Mouse (Mus musculus): ENCODE results near the gene Syt17. TPM values are rescaled to one million over a fixed set of nuclear protein-coding genes. Genes with fewer than 3 reads are reported as not detected.

The Syt17 gene
- polyA plus RNA-seq, 2 experiments: 0.13 TPM

- no peaks in the 10 kb centered on the region for H3K36me3 ChIP-seq (replicated peaks; ENCODE audit: control insufficient read depth, insufficient read depth, low read depth)
- DNase-seq (ENCODE audit: low read depth in 3 of 3, low spot score in 3 of 3) (no peak), ATAC-seq (ENCODE audit: insufficient read depth) (no peak)
- H3K27ac ChIP-seq: no peak overlapping the region
- no peak overlapping the region for H3K4me3 ChIP-seq (ENCODE audit: insufficient read depth in 1 of 2, low read depth in 2 of 2, low read length in 2 of 2)
- TF ChIP-seq CTCF (IDR thresholded peaks at IDR 0.05; ENCODE audit: low read depth): no peak
- TF ChIP-seq EP300 (IDR thresholded peaks at IDR 0.05; ENCODE audit: low read depth): no peak
- no peaks in the 10 kb centered on the region for H3K9me3 ChIP-seq (ENCODE audit: control insufficient read depth, low read length)
- no peak overlapping the region for H3K4me2 ChIP-seq (ENCODE audit: low read depth)
- H3K9ac ChIP-seq (replicated peaks): no peak overlapping the region
- WGBS (ENCODE audit: insufficient replicate concordance): 37% methylated on average over 2 of the region's 2 CpGs
- H3K27me3 ChIP-seq (ENCODE audit: control insufficient read depth, insufficient read depth, low read length): no peaks in the 10 kb centered on the region
- H3K4me1 ChIP-seq (replicated peaks; ENCODE audit: control insufficient read depth in 2 of 2, insufficient read depth in 2 of 2, low read length in 1 of 2): no peaks in the 10 kb centered on the region
Measured at GRCm38 (mm10) chr7:118428937-118429336, 19.1 kb downstream of the Syt17 start.

DNA sequence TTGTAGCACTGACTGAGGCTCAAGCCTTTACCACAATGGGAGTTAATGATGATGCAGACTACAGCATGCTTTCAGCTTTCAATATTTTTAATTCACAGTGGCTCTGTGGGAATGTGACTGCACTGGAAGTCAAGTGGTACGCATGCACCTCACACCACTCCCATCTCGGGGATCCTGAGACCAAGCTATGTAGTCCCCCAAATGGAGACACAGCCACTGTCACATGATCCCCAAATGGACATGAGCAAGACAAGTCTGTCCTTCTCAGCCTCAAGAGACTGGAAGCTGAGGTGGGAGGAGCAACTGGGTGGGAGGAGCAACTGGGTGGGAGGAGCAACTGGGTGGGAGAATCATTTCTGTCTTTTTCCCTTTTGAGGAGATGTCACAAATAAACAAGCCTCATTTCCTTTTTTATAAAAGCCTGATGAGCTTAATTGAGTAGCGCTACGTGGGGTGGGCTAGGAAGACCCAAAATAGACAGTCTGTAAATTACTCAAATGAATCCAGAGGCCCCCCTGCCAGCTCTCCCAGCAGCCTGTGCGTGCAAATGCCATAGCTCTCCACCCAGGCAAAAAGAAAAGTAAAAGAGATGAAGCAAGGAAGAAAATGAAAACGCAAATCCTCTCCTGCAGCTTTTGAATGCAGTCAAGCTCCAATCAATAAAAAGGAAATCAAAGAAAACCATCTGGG lies 28.4 kb downstream of the Syt17 start:
- no peaks in the 10 kb centered on the region for H3K36me3 ChIP-seq (replicated peaks; ENCODE audit: control insufficient read depth, insufficient read depth, low read depth)
- no peak overlapping the region for H3K4me2 ChIP-seq (ENCODE audit: low read depth)
- H3K27ac ChIP-seq: no peak overlapping the region
- DNase-seq (ENCODE audit: low read depth in 3 of 3, low spot score in 3 of 3): no peak
- no peak overlapping the region for H3K9ac ChIP-seq (replicated peaks)
- no peaks in the 10 kb centered on the region for H3K4me1 ChIP-seq (replicated peaks; ENCODE audit: control insufficient read depth in 2 of 2, insufficient read depth in 2 of 2, low read length in 1 of 2)
- 48% methylated on average over 6 of the region's 6 CpGs for WGBS (ENCODE audit: insufficient replicate concordance)
- no peak for ATAC-seq (ENCODE audit: insufficient read depth)
- no peaks in the 10 kb centered on the region for H3K27me3 ChIP-seq (ENCODE audit: control insufficient read depth, insufficient read depth, low read length)
- H3K4me3 ChIP-seq (ENCODE audit: insufficient read depth in 1 of 2, low read depth in 2 of 2, low read length in 2 of 2): no peak overlapping the region
- no peak for TF ChIP-seq EP300 (IDR thresholded peaks at IDR 0.05; ENCODE audit: low read depth)
- TF ChIP-seq CTCF (IDR thresholded peaks at IDR 0.05; ENCODE audit: low read depth): no peak
- H3K9me3 ChIP-seq (ENCODE audit: control insufficient read depth, low read length): no peaks in the 10 kb centered on the region

- H3K4me1 ChIP-seq (replicated peaks; ENCODE audit: control insufficient read depth in 2 of 2, insufficient read depth in 2 of 2, low read length in 1 of 2): no peaks in the 10 kb centered on the region
- H3K27me3 ChIP-seq (ENCODE audit: control insufficient read depth, insufficient read depth, low read length): no peaks in the 10 kb centered on the region
- H3K9ac ChIP-seq (replicated peaks): no peak overlapping the region
- ATAC-seq (ENCODE audit: insufficient read depth) (no peak), DNase-seq (ENCODE audit: low read depth in 3 of 3, low spot score in 3 of 3) (no peak)
- H3K27ac ChIP-seq: no peak overlapping the region
- TF ChIP-seq EP300 (IDR thresholded peaks at IDR 0.05; ENCODE audit: low read depth) (no peak), CTCF (IDR thresholded peaks at IDR 0.05; ENCODE audit: low read depth) (no peak)
- no peak overlapping the region for H3K4me2 ChIP-seq (ENCODE audit: low read depth)
- H3K4me3 ChIP-seq (ENCODE audit: insufficient read depth in 1 of 2, low read depth in 2 of 2, low read length in 2 of 2): no peak overlapping the region
- WGBS (ENCODE audit: insufficient replicate concordance): 64% methylated on average over 3 of the region's 3 CpGs
- no peaks in the 10 kb centered on the region for H3K36me3 ChIP-seq (replicated peaks; ENCODE audit: control insufficient read depth, insufficient read depth, low read depth)
- no peaks in the 10 kb centered on the region for H3K9me3 ChIP-seq (ENCODE audit: control insufficient read depth, low read length)
Measured at GRCm38 (mm10) chr7:118414183-118414582, 33.8 kb downstream of the Syt17 start.

- DNase-seq (ENCODE audit: low read depth in 3 of 3, low spot score in 3 of 3): no peak
- no peak overlapping the region for H3K4me3 ChIP-seq (ENCODE audit: insufficient read depth in 1 of 2, low read depth in 2 of 2, low read length in 2 of 2)
- H3K27ac ChIP-seq: no peak overlapping the region
- no peaks in the 10 kb centered on the region for H3K4me1 ChIP-seq (replicated peaks; ENCODE audit: control insufficient read depth in 2 of 2, insufficient read depth in 2 of 2, low read length in 1 of 2)
- no peaks in the 10 kb centered on the region for H3K9me3 ChIP-seq (ENCODE audit: control insufficient read depth, low read length)
- H3K36me3 ChIP-seq (replicated peaks; ENCODE audit: control insufficient read depth, insufficient read depth, low read depth): no peaks in the 10 kb centered on the region
- no peaks in the 10 kb centered on the region for H3K27me3 ChIP-seq (ENCODE audit: control insufficient read depth, insufficient read depth, low read length)
- WGBS (ENCODE audit: insufficient replicate concordance): 46% methylated on average over 3 of the region's 3 CpGs
- no peak for ATAC-seq (ENCODE audit: insufficient read depth)
- no peak overlapping the region for H3K4me2 ChIP-seq (ENCODE audit: low read depth)
- no peak for TF ChIP-seq CTCF (IDR thresholded peaks at IDR 0.05; ENCODE audit: low read depth)
- no peak for TF ChIP-seq EP300 (IDR thresholded peaks at IDR 0.05; ENCODE audit: low read depth)
- H3K9ac ChIP-seq (replicated peaks): no peak overlapping the region
Measured at GRCm38 (mm10) chr7:118411877-118412276, 36.1 kb downstream of the Syt17 start.

GRCm38 (mm10) chr7:118409421-118409820 lies 38.6 kb downstream of the Syt17 start:
- no peak overlapping the region for H3K4me3 ChIP-seq (ENCODE audit: insufficient read depth in 1 of 2, low read depth in 2 of 2, low read length in 2 of 2)
- TF ChIP-seq EP300 (IDR thresholded peaks at IDR 0.05; ENCODE audit: low read depth) (no peak), CTCF (IDR thresholded peaks at IDR 0.05; ENCODE audit: low read depth) (peak; percentile 51)
- WGBS (ENCODE audit: insufficient replicate concordance): 11% methylated on average over 2 of the region's 2 CpGs
- ATAC-seq (ENCODE audit: insufficient read depth) (no peak), DNase-seq (ENCODE audit: low read depth in 3 of 3, low spot score in 3 of 3) (no peak)
- no peak overlapping the region for H3K27ac ChIP-seq
- H3K4me2 ChIP-seq (ENCODE audit: low read depth): no peak overlapping the region
- H3K9ac ChIP-seq (replicated peaks): no peak overlapping the region
- H3K27me3 ChIP-seq (ENCODE audit: control insufficient read depth, insufficient read depth, low read length): no peaks in the 10 kb centered on the region
- no peaks in the 10 kb centered on the region for H3K36me3 ChIP-seq (replicated peaks; ENCODE audit: control insufficient read depth, insufficient read depth, low read depth)
- H3K4me1 ChIP-seq (replicated peaks; ENCODE audit: control insufficient read depth in 2 of 2, insufficient read depth in 2 of 2, low read length in 1 of 2): no peaks in the 10 kb centered on the region
- no peaks in the 10 kb centered on the region for H3K9me3 ChIP-seq (ENCODE audit: control insufficient read depth, low read length)
